Mouse (Mus musculus) liver (tissue): ENCODE results near the gene Racgap1.

Experiments
- DNase-seq: peaks from one replicate; pipeline ENCODE4 v3.0.0-alpha.2; 2020; ENCODE audit warnings: mixed read lengths

Gene Racgap1

GRCm38 (mm10) chr15:99651163-99651872, at the start of gene Racgap1:
Gene Racgap1 (minus strand): TSS chr15:99651656.
- peak; percentile 97 for DNase-seq

GRCm38 (mm10) chr15:99700219-99701106, 49.0 kb upstream of the Racgap1 start:
- no peak for DNase-seq

- DNase-seq = no peak
Measured at GRCm38 (mm10) chr15:99699715-99700114, 48.3 kb upstream of the Racgap1 start.

- DNase-seq = no peak
Measured at GRCm38 (mm10) chr15:99698533-99699085, 47.2 kb upstream of the Racgap1 start.

GRCm38 (mm10) chr15:99697309-99697708, 45.9 kb upstream of the Racgap1 start:
- DNase-seq = no peak

GRCm38 (mm10) chr15:99691976-99692375, 40.5 kb upstream of the Racgap1 start:
- no peak for DNase-seq

- DNase-seq = no peak
Measured at GRCm38 (mm10) chr15:99690924-99691323, 39.5 kb upstream of the Racgap1 start.

GRCm38 (mm10) chr15:99688712-99689111, 37.3 kb upstream of the Racgap1 start:
- peak; percentile 38 for DNase-seq

GRCm38 (mm10) chr15:99684156-99684555, 32.7 kb upstream of the Racgap1 start:
- DNase-seq = no peak

- peak; percentile 42 for DNase-seq
Measured at GRCm38 (mm10) chr15:99682880-99683279, 31.4 kb upstream of the Racgap1 start.

- no peak for DNase-seq
Measured at GRCm38 (mm10) chr15:99679008-99679407, 27.6 kb upstream of the Racgap1 start.

GRCm38 (mm10) chr15:99678063-99678800, 26.8 kb upstream of the Racgap1 start:
- DNase-seq = peak; percentile 64

GRCm38 (mm10) chr15:99677089-99677488, 25.6 kb upstream of the Racgap1 start:
- no peak for DNase-seq

GRCm38 (mm10) chr15:99674866-99675265, 23.4 kb upstream of the Racgap1 start:
- DNase-seq = no peak

- DNase-seq = no peak
Measured at GRCm38 (mm10) chr15:99671783-99672182, 20.3 kb upstream of the Racgap1 start.

- DNase-seq = no peak
Measured at GRCm38 (mm10) chr15:99670964-99671670, 19.7 kb upstream of the Racgap1 start.

- peak; percentile 52 for DNase-seq
Measured at GRCm38 (mm10) chr15:99670154-99670821, 18.8 kb upstream of the Racgap1 start, which contains the start of gene Asic1. Gene Asic1 (plus strand): TSS chr15:99670368.

GRCm38 (mm10) chr15:99669392-99669791, 17.9 kb upstream of the Racgap1 start:
- no peak for DNase-seq

GRCm38 (mm10) chr15:99668881-99669280, 17.4 kb upstream of the Racgap1 start:
- peak; percentile 67 for DNase-seq

GRCm38 (mm10) chr15:99667544-99667943, 16.1 kb upstream of the Racgap1 start:
- no peak for DNase-seq
